Mouse (Mus musculus): ENCODE results near the gene Adh6a. TPM values are rescaled to one million over a fixed set of nuclear protein-coding genes. Genes with fewer than 3 reads are reported as not detected.
A peak's percentile ranks its signal among the peaks of the same experiment; 100 is the strongest.

Gene Adh6a
- polyA plus RNA-seq (2015; fragmentation: Nextera tagmentation; extraction: Ambion mirVana) = 0.83 and 0.91 TPM in 2 replicates

- WGBS = 80% methylated on average over 5 of the region's 5 CpGs
- Histone ChIP-seq H3K4me1 (replicated peaks; ENCODE audit: insufficient read depth, low read length) (no peaks in the 10 kb centered on the region), H3K36me3 (ENCODE audit: insufficient read depth, low read length) (no peaks in the 10 kb centered on the region), H3K9me3 (replicated peaks; ENCODE audit: low read length) (no peaks in the 10 kb centered on the region), H3K9ac (ENCODE audit: low read depth, low read length) (no peak within 1 kb of the TSS), H3K4me3 (replicated peaks; ENCODE audit: low read depth, low read length) (no peak within 1 kb of the TSS), H3K27me3 (ENCODE audit: insufficient read depth, low read length) (no peaks in the 10 kb centered on the region), H3K27ac (no peak within 1 kb of the TSS), H3K4me2 (ENCODE audit: low read length) (no peak within 1 kb of the TSS)
- ATAC-seq (replicated peaks; ENCODE audit: low FRiP score, low read depth) (no peak), DNase-seq (ENCODE audit: low spot score) (no peak)
- no peak for TF ChIP-seq CTCF (IDR thresholded peaks at IDR 0.05; ENCODE audit: low read depth)
These were observed at the start of gene Adh6a for GRCm38 (mm10) chr3:138312965-138313364. Gene Adh6a, plus strand, starts transcription at chr3:138313286.

- ATAC-seq (replicated peaks; ENCODE audit: low FRiP score, low read depth) (no peak), DNase-seq (ENCODE audit: low spot score) (no peak)
- Histone ChIP-seq H3K27me3 (ENCODE audit: insufficient read depth, low read length) (no peaks in the 10 kb centered on the region), H3K9me3 (replicated peaks; ENCODE audit: low read length) (no peaks in the 10 kb centered on the region), H3K4me3 (replicated peaks; ENCODE audit: low read depth, low read length) (no peak overlapping the region), H3K27ac (no peak overlapping the region), H3K36me3 (ENCODE audit: insufficient read depth, low read length) (no peaks in the 10 kb centered on the region), H3K4me1 (replicated peaks; ENCODE audit: insufficient read depth, low read length) (no peaks in the 10 kb centered on the region), H3K9ac (ENCODE audit: low read depth, low read length) (no peak overlapping the region), H3K4me2 (ENCODE audit: low read length) (no peak overlapping the region)
- WGBS = 42% methylated on average over 3 of the region's 3 CpGs
- no peak for TF ChIP-seq CTCF (IDR thresholded peaks at IDR 0.05; ENCODE audit: low read depth)
These were observed 48.4 kb upstream of the Adh6a start for GRCm38 (mm10) chr3:138264648-138265047.

- Histone ChIP-seq H3K27ac (no peak overlapping the region), H3K4me1 (replicated peaks; ENCODE audit: insufficient read depth, low read length) (no peaks in the 10 kb centered on the region), H3K4me2 (ENCODE audit: low read length) (no peak overlapping the region), H3K36me3 (ENCODE audit: insufficient read depth, low read length) (no peaks in the 10 kb centered on the region), H3K9me3 (replicated peaks; ENCODE audit: low read length) (no peaks in the 10 kb centered on the region), H3K4me3 (replicated peaks; ENCODE audit: low read depth, low read length) (no peak overlapping the region), H3K27me3 (ENCODE audit: insufficient read depth, low read length) (no peaks in the 10 kb centered on the region), H3K9ac (ENCODE audit: low read depth, low read length) (no peak overlapping the region)
- DNase-seq (ENCODE audit: low spot score) = peak; percentile 88
- WGBS = 6% methylated on average over 1 of the region's 1 CpGs
- TF ChIP-seq CTCF (IDR thresholded peaks at IDR 0.05; ENCODE audit: low read depth) = no peak
- ATAC-seq (replicated peaks; ENCODE audit: low FRiP score, low read depth) = peak; percentile 69
These were observed 42.6 kb upstream of the Adh6a start for GRCm38 (mm10) chr3:138270507-138270906.

- no peaks in the 10 kb centered on the region for H3K9me3 ChIP-seq (replicated peaks; ENCODE audit: low read length)
- no peaks in the 10 kb centered on the region for H3K27me3 ChIP-seq (ENCODE audit: insufficient read depth, low read length)
- 57% methylated on average over 2 of the region's 2 CpGs for WGBS
- ATAC-seq (replicated peaks; ENCODE audit: low FRiP score, low read depth) (no peak), DNase-seq (ENCODE audit: low spot score) (no peak)
- no peaks in the 10 kb centered on the region for H3K36me3 ChIP-seq (ENCODE audit: insufficient read depth, low read length)
- no peak overlapping the region for H3K4me3 ChIP-seq (replicated peaks; ENCODE audit: low read depth, low read length)
- no peak overlapping the region for H3K9ac ChIP-seq (ENCODE audit: low read depth, low read length)
- no peak for TF ChIP-seq CTCF (IDR thresholded peaks at IDR 0.05; ENCODE audit: low read depth)
- no peaks in the 10 kb centered on the region for H3K4me1 ChIP-seq (replicated peaks; ENCODE audit: insufficient read depth, low read length)
- no peak overlapping the region for H3K4me2 ChIP-seq (ENCODE audit: low read length)
- no peak overlapping the region for H3K27ac ChIP-seq
These were observed 41.8 kb upstream of the Adh6a start for GRCm38 (mm10) chr3:138271297-138271696.

- TF ChIP-seq CTCF (IDR thresholded peaks at IDR 0.05; ENCODE audit: low read depth) = no peak
- Histone ChIP-seq H3K9me3 (replicated peaks; ENCODE audit: low read length) (no peaks in the 10 kb centered on the region), H3K9ac (ENCODE audit: low read depth, low read length) (no peak overlapping the region), H3K4me3 (replicated peaks; ENCODE audit: low read depth, low read length) (no peak overlapping the region), H3K4me1 (replicated peaks; ENCODE audit: insufficient read depth, low read length) (peaks cover 4% of the 10 kb centered on the region; the same call in 1 of the 2 replicates), H3K4me2 (ENCODE audit: low read length) (no peak overlapping the region), H3K27me3 (ENCODE audit: insufficient read depth, low read length) (no peaks in the 10 kb centered on the region), H3K27ac (no peak overlapping the region), H3K36me3 (ENCODE audit: insufficient read depth, low read length) (no peaks in the 10 kb centered on the region)
- 70% methylated on average over 7 of the region's 7 CpGs for WGBS
- ATAC-seq (replicated peaks; ENCODE audit: low FRiP score, low read depth) (no peak), DNase-seq (ENCODE audit: low spot score) (no peak)
These were observed 40.0 kb upstream of the Adh6a start for GRCm38 (mm10) chr3:138273080-138273479.

- no peaks in the 10 kb centered on the region for H3K36me3 ChIP-seq (ENCODE audit: insufficient read depth, low read length)
- no peak for DNase-seq (ENCODE audit: low spot score)
- H3K27ac ChIP-seq = 0 out of 2 replicates have a peak overlapping the region, but pooled peaks have one; percentile 31
- peaks cover 4% of the 10 kb centered on the region; the same call in 1 of the 2 replicates for H3K4me1 ChIP-seq (replicated peaks; ENCODE audit: insufficient read depth, low read length)
- H3K4me2 ChIP-seq (ENCODE audit: low read length) = no peak overlapping the region
- WGBS = 45% methylated on average over 3 of the region's 3 CpGs
- H3K9me3 ChIP-seq (replicated peaks; ENCODE audit: low read length) = no peaks in the 10 kb centered on the region
- no peak overlapping the region for H3K4me3 ChIP-seq (replicated peaks; ENCODE audit: low read depth, low read length)
- no peak for TF ChIP-seq CTCF (IDR thresholded peaks at IDR 0.05; ENCODE audit: low read depth)
- no peak for ATAC-seq (replicated peaks; ENCODE audit: low FRiP score, low read depth)
- H3K27me3 ChIP-seq (ENCODE audit: insufficient read depth, low read length) = no peaks in the 10 kb centered on the region
- no peak overlapping the region for H3K9ac ChIP-seq (ENCODE audit: low read depth, low read length)
These were observed 38.0 kb upstream of the Adh6a start for GRCm38 (mm10) chr3:138275100-138275499.

GRCm38 (mm10) chr3:138282556-138282955 is 30.5 kb upstream of the Adh6a start:
- H3K4me1 ChIP-seq (replicated peaks; ENCODE audit: insufficient read depth, low read length) = no peaks in the 10 kb centered on the region
- TF ChIP-seq CTCF (IDR thresholded peaks at IDR 0.05; ENCODE audit: low read depth) = no peak
- DNase-seq (ENCODE audit: low spot score) (no peak), ATAC-seq (replicated peaks; ENCODE audit: low FRiP score, low read depth) (no peak)
- H3K9ac ChIP-seq (ENCODE audit: low read depth, low read length) = no peak overlapping the region
- no peaks in the 10 kb centered on the region for H3K9me3 ChIP-seq (replicated peaks; ENCODE audit: low read length)
- H3K27me3 ChIP-seq (ENCODE audit: insufficient read depth, low read length) = no peaks in the 10 kb centered on the region
- no peak overlapping the region for H3K4me3 ChIP-seq (replicated peaks; ENCODE audit: low read depth, low read length)
- no peak overlapping the region for H3K4me2 ChIP-seq (ENCODE audit: low read length)
- WGBS = 93% methylated on average over 9 of the region's 9 CpGs
- no peak overlapping the region for H3K27ac ChIP-seq
- H3K36me3 ChIP-seq (ENCODE audit: insufficient read depth, low read length) = no peaks in the 10 kb centered on the region
